Mouse (Mus musculus): ENCODE measurements around the gene Rpl4.
"Not testable (repeated sequence)": the region's sequence is repeated elsewhere in the genome, so short reads cannot be mapped to it uniquely, and the experiment has no call there.

The Rpl4 gene

DNA sequence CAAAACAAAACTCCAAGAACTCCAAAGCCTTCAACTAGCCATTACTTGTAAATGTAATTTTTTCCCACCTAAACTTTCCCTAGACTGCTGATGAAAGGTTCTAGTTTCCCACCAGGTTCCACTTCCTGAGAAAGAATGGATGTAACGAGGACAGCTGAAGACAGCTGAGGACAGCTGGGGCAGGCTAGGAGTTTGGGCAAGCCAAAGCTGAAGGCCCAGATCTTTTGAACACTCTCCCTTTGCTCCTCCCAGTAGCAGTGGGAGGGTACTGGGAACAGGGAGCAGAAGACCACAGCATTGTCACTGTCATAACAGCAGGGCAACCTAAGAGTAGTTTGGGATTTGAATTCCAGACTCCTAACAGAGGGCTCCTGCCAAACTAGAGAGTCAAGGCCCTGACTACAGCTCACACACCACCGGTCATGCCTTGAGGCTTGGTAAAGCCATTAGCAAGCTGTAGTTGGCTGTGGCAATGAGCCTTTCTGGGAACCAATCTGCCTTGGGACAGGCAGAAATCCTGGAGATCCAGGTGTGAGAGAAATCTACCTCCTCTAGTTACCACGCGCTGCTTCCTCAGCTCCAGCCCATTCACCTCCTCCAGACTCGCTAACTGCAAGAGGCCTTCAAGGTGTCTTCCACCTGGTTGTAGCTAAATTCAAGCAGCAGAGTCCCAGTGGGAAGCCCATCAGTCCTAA, 25.0 kb downstream of the Rpl4 start:
- DNase-seq: no peak

DNA sequence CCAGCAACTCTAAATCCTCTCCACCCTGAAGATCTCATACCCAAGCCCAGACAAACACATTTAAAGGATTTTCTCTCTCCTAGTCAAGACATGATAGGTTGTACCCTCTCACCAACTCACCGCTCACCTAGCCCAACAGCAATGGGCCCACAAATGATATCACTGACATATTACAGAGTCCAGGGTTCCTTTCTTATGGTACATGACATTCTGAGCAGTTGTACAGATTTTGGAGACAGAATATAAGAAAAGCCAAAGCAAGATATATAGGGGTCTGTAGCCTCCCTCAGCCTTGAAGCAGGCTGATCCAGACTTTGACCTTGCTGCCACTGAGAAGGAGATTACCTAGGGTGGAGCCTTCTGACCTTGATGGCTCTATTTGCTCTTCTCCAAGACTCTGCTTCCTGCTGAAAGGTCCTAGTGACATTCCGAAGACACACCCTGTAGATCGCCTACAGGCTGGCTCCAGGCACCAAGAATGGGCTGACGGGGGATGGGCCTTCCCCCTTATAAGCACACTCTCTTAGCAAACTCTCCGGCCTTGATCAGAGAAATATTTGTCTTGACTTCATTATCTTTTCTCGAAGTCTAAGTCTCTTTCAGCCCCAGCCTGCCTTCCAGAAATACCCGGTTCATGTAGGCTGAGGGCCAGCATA, 25.7 kb downstream of the Rpl4 start:
- DNase-seq: not testable (repeated sequence)

DNA sequence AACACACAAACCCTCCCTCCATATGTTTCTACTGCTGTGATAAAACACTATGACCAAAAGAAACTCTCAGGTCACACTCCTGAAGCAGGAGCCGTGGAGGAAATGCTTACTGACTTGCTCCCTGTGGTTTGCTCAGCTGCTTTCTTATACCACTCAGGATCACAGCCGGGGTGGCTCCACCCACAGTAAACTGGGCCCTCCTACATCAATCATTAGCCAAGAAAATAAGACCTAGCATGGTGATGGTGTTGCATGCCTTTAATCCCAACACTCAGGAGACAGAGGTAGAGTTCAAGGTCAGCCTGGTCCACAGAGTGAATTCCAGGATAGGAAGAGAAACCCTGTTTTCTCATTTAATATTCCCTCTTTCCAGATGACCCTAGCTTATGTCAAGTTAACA, 26.7 kb downstream of the Rpl4 start:
- DNase-seq: no peak

DNA sequence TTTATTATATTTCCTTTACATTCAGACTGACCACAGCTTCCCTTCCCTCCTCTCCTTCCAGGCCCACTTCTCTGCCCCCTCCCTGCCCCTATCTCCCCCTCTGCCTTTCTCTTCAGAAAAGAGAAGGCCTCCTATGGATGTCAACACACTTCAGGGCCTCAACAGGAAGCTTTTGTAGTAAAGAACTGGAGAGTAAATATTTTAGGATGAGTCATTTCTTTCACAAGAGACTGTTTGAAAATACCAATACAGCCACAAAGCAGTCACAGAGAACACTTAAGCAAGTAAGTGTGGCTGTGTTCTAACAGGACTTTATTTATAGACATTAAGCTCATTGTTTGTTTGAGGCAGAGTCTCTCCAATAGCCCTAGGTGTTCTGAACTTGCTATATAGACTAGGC, 29.2 kb downstream of the Rpl4 start:
- DNase-seq: no peak

DNA sequence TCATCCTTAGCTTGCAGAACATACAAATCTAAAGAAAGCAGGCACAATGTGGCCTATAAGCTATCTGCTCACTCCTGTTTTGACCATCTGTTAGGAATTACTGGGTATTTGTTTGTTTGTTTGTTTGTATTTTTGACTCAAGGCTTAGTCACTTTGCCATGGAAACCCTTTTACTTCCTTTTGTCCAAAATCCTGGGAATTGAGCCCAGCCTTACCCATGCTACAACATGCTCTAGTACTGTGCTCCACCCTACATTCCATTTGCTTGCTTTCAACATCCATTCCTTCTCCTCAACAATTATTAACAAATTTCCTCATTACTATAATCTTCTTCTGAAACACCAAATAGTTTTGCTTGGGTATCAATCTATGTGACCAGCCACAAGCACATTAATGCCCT, 29.7 kb downstream of the Rpl4 start:
- no peak for DNase-seq

DNA sequence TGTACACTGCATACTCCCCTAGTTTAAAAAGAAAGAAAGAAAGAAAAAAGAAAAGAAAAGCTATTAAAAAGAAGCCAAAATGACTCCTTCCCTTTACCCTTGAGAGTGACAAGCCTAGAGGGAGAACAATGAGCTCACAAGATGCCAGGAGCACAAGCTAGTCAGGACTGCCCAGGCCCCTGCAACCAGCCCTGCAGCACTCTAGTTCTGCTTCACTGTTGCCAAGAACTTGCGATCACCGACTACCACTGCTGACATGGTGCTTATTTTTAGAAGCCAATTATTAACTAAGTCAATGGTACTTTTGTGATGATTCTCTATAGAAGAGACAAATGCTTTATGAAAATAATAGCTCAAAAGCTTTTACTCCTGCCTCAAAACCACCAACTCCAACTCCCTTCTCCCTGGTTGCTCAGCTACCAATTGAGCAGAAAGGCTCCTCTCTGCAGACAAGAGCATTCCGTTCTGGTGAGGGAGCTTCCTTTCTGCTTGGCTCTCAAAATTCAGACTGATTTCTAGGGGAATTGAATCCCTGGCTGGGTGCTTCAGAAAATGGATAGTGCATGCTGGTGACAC, 34.4 kb downstream of the Rpl4 start:
- no peak for DNase-seq

DNA sequence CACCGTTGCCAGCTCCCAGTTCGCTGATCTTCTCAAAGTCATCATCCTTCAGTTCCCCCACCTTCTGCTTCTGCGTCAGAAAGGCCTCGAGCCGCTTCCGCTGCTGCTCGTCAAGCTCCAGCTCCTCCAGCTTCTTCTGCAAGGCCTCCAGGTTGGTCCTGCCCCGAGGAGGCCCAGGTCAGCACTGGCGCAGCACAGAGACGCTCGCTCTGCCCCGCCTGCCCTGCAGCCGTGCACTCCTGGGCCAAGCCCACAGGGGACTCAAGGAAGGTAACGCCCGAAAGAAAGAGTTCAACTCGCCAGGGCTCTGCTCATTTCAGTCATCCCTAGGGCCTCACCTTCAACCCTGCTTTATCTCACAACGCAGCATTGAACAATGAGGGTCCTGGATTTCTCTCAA, 41.3 kb downstream of the Rpl4 start:
- DNase-seq: no peak

DNA sequence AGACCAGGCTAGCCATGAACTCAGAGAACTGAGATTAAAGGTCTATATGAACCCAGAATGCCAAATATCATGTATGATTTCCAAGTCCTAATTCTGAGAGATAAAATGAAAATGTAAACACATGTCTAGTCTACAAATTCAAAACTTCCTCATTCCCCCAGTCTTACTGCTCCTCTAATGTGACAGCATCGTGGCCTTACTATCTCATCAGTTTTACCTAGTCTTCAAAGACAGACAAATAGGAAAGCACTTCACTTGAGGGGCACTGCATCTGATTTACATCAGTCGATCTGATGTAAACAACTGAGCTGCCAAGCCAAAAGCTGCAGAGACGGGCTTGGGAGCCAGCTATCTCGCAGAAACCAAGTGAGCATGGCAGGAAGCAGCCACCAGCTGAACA, 42.9 kb downstream of the Rpl4 start:
- DNase-seq: no peak

DNA sequence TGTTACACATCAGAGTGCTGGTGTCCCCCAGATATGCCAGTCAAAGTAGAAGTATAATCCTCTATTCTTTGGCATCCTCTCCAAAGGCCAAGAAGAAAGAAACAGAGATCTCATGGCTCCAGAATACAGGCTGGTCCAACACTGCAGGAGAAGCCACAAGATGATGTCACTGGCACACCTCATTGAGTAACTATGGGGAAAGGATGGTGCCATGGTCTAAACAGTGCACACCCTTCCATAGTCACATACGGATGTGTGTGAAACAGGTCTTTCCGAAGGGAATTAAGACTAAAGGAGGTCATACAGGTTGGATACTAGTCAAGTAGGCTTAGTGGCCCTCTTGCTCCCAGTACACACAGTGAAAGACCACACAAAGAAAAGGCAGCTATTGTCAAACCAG, 43.5 kb downstream of the Rpl4 start:
- no peak for DNase-seq

DNA sequence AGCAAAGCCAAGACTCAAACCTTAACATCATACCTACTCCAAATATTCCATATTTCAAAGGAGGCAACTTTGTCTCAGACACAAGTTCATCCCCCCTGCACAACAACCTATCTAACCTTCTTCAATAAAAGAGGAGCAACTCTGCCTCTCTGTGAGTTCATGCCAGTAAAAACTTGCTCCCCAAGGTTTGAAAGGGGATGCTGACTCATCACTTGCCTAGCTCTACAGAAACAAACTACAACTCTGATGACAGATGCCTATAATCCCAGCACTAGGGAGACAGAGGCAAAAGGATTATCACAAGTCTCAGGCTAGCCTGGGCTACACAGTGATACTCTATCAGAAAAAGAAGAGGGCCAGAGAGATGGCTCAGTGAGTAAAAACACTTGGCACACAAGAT, 44.7 kb downstream of the Rpl4 start:
- no peak for DNase-seq

DNA sequence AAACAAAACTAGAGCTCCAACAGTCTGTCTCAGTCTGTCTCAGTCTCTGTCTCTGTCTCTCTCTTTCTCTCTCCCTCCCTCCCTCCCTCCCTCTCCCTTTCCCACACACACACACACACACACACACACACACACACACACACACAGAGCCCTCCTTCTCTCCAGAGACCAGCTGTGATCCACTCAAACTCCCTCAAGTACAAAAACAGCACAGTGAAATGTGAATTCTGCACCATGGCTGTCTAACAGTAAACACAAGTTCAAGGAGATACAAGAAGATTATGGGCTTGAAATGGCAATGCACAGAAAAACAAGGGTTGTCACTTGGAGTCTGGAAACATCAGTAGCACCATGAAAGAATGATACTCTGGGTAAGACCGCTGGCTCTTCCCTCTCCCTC, 46.1 kb downstream of the Rpl4 start:
- no peak for DNase-seq

DNA sequence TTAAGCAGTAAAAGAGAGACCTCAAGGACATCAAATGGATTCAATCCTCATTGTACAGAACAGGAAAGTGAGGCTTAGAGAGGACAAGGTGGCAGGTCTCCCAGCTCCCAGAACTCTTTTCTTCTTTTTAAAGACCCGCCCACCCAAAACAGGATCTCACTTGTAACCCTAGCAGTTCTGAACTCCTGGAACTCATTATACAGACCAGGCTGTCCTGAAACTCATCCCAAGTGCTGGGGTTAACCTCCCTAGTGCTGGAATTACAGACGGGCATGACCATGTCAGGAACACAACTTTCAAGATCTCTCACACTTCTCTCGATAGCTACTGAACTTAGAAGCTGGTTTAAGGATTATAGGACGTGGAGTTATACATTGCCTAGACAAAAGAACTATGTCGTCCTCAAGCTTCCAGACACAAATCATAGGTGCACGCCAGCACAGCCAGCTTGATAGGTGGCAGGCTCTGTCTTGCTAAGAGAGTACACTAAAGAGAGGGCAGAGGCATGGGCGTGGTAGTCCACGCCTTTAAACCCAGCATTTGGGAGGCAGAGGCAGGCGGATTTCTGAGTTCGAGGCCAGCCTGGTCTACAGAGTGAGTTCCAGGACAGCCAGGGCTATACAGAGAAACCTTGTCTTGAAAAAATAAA, 46.7 kb downstream of the Rpl4 start:
- DNase-seq: no peak

DNA sequence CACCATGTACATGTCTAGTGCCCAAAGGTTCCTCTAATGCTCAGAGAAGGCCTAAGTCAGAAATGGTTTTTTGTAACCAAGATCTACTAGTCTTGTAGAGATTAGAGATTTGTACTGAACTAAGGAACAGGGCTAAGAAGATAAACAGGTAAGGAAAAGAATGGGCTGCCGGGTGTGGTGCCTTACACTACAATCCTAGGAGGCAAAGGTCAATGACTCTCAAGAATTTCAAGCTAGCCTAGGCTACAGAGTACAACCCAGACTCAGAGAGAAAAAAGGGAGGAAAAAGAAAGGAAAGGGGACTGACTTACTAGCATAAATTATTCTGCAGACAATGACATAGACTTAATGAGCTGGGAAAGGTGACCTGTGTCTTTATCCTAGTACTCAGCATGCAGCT, 47.4 kb downstream of the Rpl4 start:
- DNase-seq: no peak

DNA sequence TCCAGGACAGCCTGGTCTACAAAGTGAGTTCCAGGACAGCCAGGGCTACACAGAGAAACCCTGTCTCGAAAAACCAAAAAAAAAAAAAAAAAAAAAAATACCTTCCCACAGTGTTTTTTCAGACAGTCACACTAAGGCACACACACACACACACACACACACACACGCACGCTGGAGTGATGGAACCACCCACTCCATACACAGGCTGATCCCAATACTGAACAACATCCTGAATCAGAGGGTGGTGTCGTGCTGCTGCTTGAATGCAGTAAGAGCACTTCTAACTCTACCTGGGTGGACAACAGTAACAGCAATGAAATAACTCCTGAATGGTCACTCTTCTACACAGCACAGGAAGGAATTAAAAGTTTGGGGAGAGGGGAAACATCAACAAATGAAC, 48.3 kb downstream of the Rpl4 start:
- no peak for DNase-seq

DNA sequence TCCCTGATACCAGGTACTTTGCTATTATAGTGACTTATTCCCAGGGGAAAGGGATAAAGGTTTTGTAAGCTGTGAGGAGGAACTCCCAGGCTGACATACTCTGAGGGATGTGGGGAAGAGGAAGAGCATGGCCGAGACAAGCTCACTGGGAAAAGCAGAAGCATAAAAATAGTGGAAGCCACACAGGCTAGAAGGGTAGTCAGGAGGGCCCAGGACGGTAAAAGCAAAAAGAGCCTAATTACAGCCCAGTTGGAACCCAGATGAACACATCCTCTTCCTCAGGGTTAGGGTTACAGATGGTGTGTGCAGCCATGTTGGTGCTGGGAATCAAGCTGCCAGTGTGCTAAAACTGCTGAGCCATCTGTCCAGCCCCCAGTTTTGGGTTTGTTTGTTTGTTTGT, 48.9 kb downstream of the Rpl4 start:
- DNase-seq: no peak

DNA sequence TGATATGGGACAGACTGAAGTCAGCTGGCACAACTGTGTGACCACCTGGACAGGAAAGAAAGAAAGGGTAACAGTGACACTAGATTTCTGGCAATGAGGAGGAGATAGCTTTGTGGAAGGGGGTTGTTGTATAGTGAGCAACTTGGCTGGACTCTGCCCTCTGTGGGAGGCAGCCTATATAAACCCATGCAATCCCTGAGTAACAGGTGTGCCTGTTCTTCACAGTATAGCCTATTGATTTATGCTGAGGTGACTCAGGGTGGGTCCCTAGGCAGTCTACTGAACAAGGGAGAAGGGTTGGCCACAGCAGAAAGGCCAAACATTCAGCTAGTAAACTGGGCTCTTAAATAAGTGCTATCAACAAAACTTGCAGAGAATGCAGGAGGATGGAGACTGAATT, 52.6 kb downstream of the Rpl4 start:
- no peak for DNase-seq

DNA sequence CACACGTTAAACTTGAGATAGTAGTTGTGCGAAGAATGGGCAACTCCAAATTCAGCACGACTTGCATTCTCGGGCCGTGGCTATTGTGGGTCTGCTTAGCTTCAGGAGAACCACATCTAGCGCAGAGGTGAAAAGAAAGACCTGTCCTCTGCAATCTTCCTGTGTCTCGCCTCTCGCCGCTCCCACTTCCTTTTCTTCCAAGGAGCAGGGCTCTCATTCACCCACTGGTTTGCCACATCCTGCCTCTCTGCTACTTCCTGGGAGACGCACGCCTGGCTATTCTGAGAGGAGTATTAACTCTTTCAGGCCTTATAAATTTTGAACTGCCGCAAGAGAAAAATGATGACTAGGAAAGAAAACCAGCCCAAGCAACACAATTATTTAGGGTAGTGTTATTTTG, 54.6 kb downstream of the Rpl4 start:
- DNase-seq: no peak

Data from cerebellum, postnatal 25 days (tissue).